ENCODE assay signal across 17 mouse cellular contexts in the genomic region with DNA sequence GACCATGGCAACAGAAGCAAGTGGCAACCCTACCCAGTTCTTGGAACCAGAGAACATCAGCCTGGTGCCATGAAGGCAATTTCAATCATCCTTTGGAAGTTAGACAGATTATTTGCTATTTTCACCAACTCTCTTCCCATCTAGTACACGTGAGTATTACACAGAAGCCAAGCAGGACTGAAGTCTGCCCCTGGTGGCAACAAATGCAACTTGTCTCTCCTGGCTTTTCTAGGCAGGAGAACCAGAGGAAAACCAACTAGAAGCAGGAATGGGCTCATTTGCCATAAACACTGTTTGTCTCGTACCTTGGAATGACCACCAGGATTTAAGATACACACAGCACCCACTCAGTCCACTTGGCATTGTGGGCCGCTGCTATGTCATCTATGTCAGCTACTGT.
DNase-seq lines count a peak whose midpoint lies in the region; ATAC-seq and TF ChIP-seq lines count a peak whose summit lies in the region.
"Had no signal": no experiment of that assay in that cellular context is flagged by ENCODE, and none has a peak within 500 bp of the region (broad histone marks: within the 10 kb centered on the region; RNA-seq: fewer than 3 reads in every experiment).

No protein-coding gene starts in this region.

- TF ChIP-seq POLR2A in brain, embryonic 14.5 days (IDR thresholded peaks at IDR 0.05; ENCODE audit: borderline replicate concordance, extremely low read depth, insufficient read depth, insufficient read length, poor library complexity, severe bottlenecking) = no peak

- TF ChIP-seq EP300 in heart, postnatal 0 days (IDR thresholded peaks at IDR 0.05; ENCODE audit: low read depth) = no peak
- no peak for TF ChIP-seq EP300 in liver, embryonic 14.5 days (IDR thresholded peaks at IDR 0.05; ENCODE audit: low read depth)

- intact Hi-C loops in heart, postnatal 25 days (cut with DNase I) = loop anchor here (10.0 kb wide), 1 partner anchor 435 kb away; no protein-coding TSS in a partner anchor

- H3K36me3 ChIP-seq in heart, postnatal 0 days (replicated peaks; ENCODE audit: control insufficient read depth, insufficient read depth, low read length) = no peaks in the 10 kb centered on the region
- no peaks in the 10 kb centered on the region for H3K36me3 ChIP-seq in liver, embryonic 14.5 days (replicated peaks; ENCODE audit: control insufficient read depth, insufficient read depth, low read depth)
- no peaks in the 10 kb centered on the region for H3K36me3 ChIP-seq in ES-E14 (ENCODE audit: control insufficient read depth, insufficient read depth, low read length, poor library complexity, severe bottlenecking)
- H3K36me3 ChIP-seq: G1E; heart, embryonic 10.5 days; limb, embryonic 15.5 days; neural tube, embryonic 12.5 days had no signal

- no peak overlapping the region for H3K4me2 ChIP-seq in heart, postnatal 0 days (ENCODE audit: low read depth, low read length)
- H3K4me2 ChIP-seq in liver, embryonic 14.5 days (ENCODE audit: low read depth) = no peak overlapping the region
- H3K4me2 ChIP-seq: limb, embryonic 15.5 days; midbrain, embryonic 11.5 days; neural tube, embryonic 12.5 days had no signal

- TF ChIP-seq CTCF in heart, postnatal 0 days (IDR thresholded peaks at IDR 0.05; ENCODE audit: low read depth) = peak; percentile 55
- peak; percentile 33 for TF ChIP-seq CTCF in liver, embryonic 14.5 days (IDR thresholded peaks at IDR 0.05; ENCODE audit: low read depth)
- peak; percentile 48; the same call in 1 of the 2 replicates for TF ChIP-seq CTCF in brain, embryonic 14.5 days (IDR thresholded peaks at IDR 0.05; ENCODE audit: borderline replicate concordance, extremely low read depth, insufficient read depth, insufficient read length)

- no peaks in the 10 kb centered on the region for H3K9me3 ChIP-seq in heart, postnatal 0 days (replicated peaks; ENCODE audit: control insufficient read depth, low read length)
- H3K9me3 ChIP-seq in liver, embryonic 14.5 days (ENCODE audit: control insufficient read depth, low read length) = no peaks in the 10 kb centered on the region
- H3K9me3 ChIP-seq in ES-E14 (ENCODE audit: control insufficient read depth, insufficient read depth, low read depth, low read length) = no peaks in the 10 kb centered on the region
- H3K9me3 ChIP-seq: G1E; heart, embryonic 10.5 days; limb, embryonic 15.5 days; neural tube, embryonic 12.5 days had no signal

- 72% methylated on average over 3 of the region's 3 CpGs for WGBS in heart, postnatal 0 days
- WGBS in liver, embryonic 14.5 days (ENCODE audit: insufficient replicate concordance) = 53% methylated on average over 3 of the region's 3 CpGs

- in situ Hi-C loops in ES-E14 (cut with MboI; ENCODE audit: low sequenced_read_pairs in 2 of 2, unreplicated experiment in 2 of 2) = no loop called here

- DNase-seq in heart, postnatal 0 days (ENCODE audit: low spot score) = no peak
- no peak for DNase-seq in heart, postnatal 25 days (ENCODE audit: low spot score)
- DNase-seq in liver, embryonic 14.5 days (ENCODE audit: low read depth in 3 of 3, low spot score in 3 of 3) = no peak
- DNase-seq in liver (no peak), ES-E14 (ENCODE audit: low read depth, low spot score) (peak; percentile 7)
- no peak for DNase-seq in brain, embryonic 14.5 days (ENCODE audit: low read depth)
- no peak for DNase-seq in c-Kit-positive CD71-positive TER-119-positive erythroid progenitor cells, embryonic 14.5 days (ENCODE audit: low spot score)
- DNase-seq in spleen, postnatal 36 days (ENCODE audit: low spot score in 2 of 2) = no peak
- DNase-seq: adrenal gland, postnatal 25 days; cerebellum, adult 8-10 months; right cerebral cortex, postnatal 14 days had no signal

- no peak for ATAC-seq in heart, postnatal 0 days (ENCODE audit: insufficient read depth, low read depth)
- no peak for ATAC-seq in liver, embryonic 14.5 days (ENCODE audit: insufficient read depth)
- ATAC-seq: hindbrain, embryonic 16.5 days had no signal

- no peak overlapping the region for H3K27ac ChIP-seq in heart, postnatal 0 days (ENCODE audit: low read depth)
- H3K27ac ChIP-seq in liver, embryonic 14.5 days = no peak overlapping the region
- H3K27ac ChIP-seq in ES-E14 (ENCODE audit: insufficient read depth, low read depth, low read length, poor library complexity, severe bottlenecking) = no peak overlapping the region
- H3K27ac ChIP-seq: heart, embryonic 10.5 days; limb, embryonic 15.5 days; neural tube, embryonic 12.5 days had no signal

- H3K9ac ChIP-seq in heart, postnatal 0 days (replicated peaks; ENCODE audit: low read depth, low read length) = no peak overlapping the region
- no peak overlapping the region for H3K9ac ChIP-seq in liver, embryonic 14.5 days (replicated peaks)
- no peak overlapping the region for H3K9ac ChIP-seq in ES-E14 (ENCODE audit: insufficient read depth, low read depth, low read length, poor library complexity, severe bottlenecking)
- H3K9ac ChIP-seq: limb, embryonic 15.5 days; neural tube, embryonic 12.5 days had no signal

- H3K27me3 ChIP-seq in heart, postnatal 0 days (ENCODE audit: control insufficient read depth, insufficient read depth, low read length) = no peaks in the 10 kb centered on the region
- no peaks in the 10 kb centered on the region for H3K27me3 ChIP-seq in liver, embryonic 14.5 days (ENCODE audit: control insufficient read depth, insufficient read depth, low read length)
- H3K27me3 ChIP-seq: limb, embryonic 15.5 days; neural tube, embryonic 12.5 days had no signal

- H3K4me1 ChIP-seq in heart, postnatal 0 days (ENCODE audit: control insufficient read depth, insufficient read depth) = no peaks in the 10 kb centered on the region
- H3K4me1 ChIP-seq in liver, embryonic 14.5 days (replicated peaks; ENCODE audit: control insufficient read depth in 2 of 2, insufficient read depth in 2 of 2, low read length in 1 of 2) = no peaks in the 10 kb centered on the region
- no peaks in the 10 kb centered on the region for H3K4me1 ChIP-seq in ES-E14 (ENCODE audit: control insufficient read depth in 2 of 2, insufficient read depth in 2 of 2, low read length in 2 of 2, poor library complexity in 1 of 2)
- H3K4me1 ChIP-seq: heart, embryonic 10.5 days; limb, embryonic 15.5 days had no signal

- no peak overlapping the region for H3K4me3 ChIP-seq in heart, postnatal 0 days (ENCODE audit: low read depth, low read length)
- no peak overlapping the region for H3K4me3 ChIP-seq in liver, embryonic 14.5 days (ENCODE audit: insufficient read depth in 1 of 2, low read depth in 2 of 2, low read length in 2 of 2)
- no peak overlapping the region for H3K4me3 ChIP-seq in ES-E14 (ENCODE audit: insufficient read depth in 1 of 2, low read depth in 1 of 2, low read length in 2 of 2, poor library complexity in 1 of 2, severe bottlenecking in 1 of 2)
- H3K4me3 ChIP-seq: heart, embryonic 10.5 days; limb, embryonic 15.5 days; neural tube, embryonic 12.5 days had no signal

TF ChIP-seq in ES-E14, 5 proteins besides CTCF, POLR2A, EP300 and RAD21:
- no peak for TF ChIP-seq CHD2 (IDR thresholded peaks at IDR 0.05; ENCODE audit: low read depth, low read length)
- TF ChIP-seq ZNF384 (IDR thresholded peaks at IDR 0.05; ENCODE audit: low read depth, low read length) = no peak
- no peak for TF ChIP-seq MAFK (IDR thresholded peaks at IDR 0.05; ENCODE audit: insufficient read depth, low read depth, low read length)
- TF ChIP-seq HCFC1 (IDR thresholded peaks at IDR 0.05; ENCODE audit: borderline replicate concordance, insufficient read depth, low read length) = no peak
- no peak for TF ChIP-seq ZC3H11A (IDR thresholded peaks at IDR 0.05; ENCODE audit: borderline replicate concordance, low read depth, low read length)
